Mouse (Mus musculus) lung, embryonic 14.5 days (tissue): ENCODE data around the gene Iqch. TPM values are rescaled to one million over a fixed set of nuclear protein-coding genes. Genes with fewer than 3 reads are reported as not detected.
A peak's percentile ranks its signal among the peaks of the same experiment; 100 is the strongest.

Experiments
- ATAC-seq: fragments of 200-750 bp; cut with Nextera tagmentation; 2 replicates; pipeline ENCODE4 v1.8.0; 2017; ENCODE audit warnings: mild to moderate bottlenecking, moderate TSS enrichment, moderate library complexity; ENCODE audit not compliant: insufficient read depth
- DNase-seq: peaks from one replicate; pipeline ENCODE4 v3.0.0-alpha.2; 2015
- H3K27ac ChIP-seq: fragments of 300-500 bp; sonication (generic); 2 replicates; pipeline ENCODE4 v1.5.1; 2014; ENCODE audit warnings: low read depth, mild to moderate bottlenecking, moderate library complexity
- H3K27me3 ChIP-seq: fragments of 300-500 bp; sonication (generic); 2 replicates; pipeline ENCODE4 v1.6.1; 2014; ENCODE audit warnings: low read length, control low read depth; ENCODE audit not compliant: insufficient read depth
- H3K36me3 ChIP-seq: fragments of 300-500 bp; sonication (generic); 2 replicates; pipeline ENCODE4 v1.6.1; 2014; ENCODE audit warnings: control low read depth; ENCODE audit not compliant: insufficient read depth
- H3K4me1 ChIP-seq: fragments of 300-500 bp; sonication (generic); 2 replicates; pipeline ENCODE4 v1.6.1; 2014; ENCODE audit warnings: antibody characterized with exemption, control low read depth; ENCODE audit not compliant: insufficient read depth
- H3K4me2 ChIP-seq: fragments of 300-500 bp; sonication (generic); 2 replicates; pipeline ENCODE4 v1.6.1; 2014; ENCODE audit warnings: mild to moderate bottlenecking
- H3K4me3 ChIP-seq: fragments of 300-500 bp; sonication (generic); 2 replicates; pipeline ENCODE4 v1.5.1; 2014; ENCODE audit warnings: low read depth, low read length
- H3K9ac ChIP-seq: fragments of 300-500 bp; sonication (generic); 2 replicates; pipeline ENCODE4 v1.6.1; 2014
- H3K9me3 ChIP-seq: fragments of 300-500 bp; sonication (generic); 2 replicates; pipeline ENCODE4 v1.6.1; 2016; ENCODE audit warnings: low read depth, low read length, control low read depth
- CTCF ChIP-seq: IDR thresholded peaks from 2 replicates; pipeline ENCODE4 v1.5.1; 2016; ENCODE audit warnings: antibody characterized with exemption, low read depth
- WGBS: fragments of 180-500 bp; shearing (Covaris S2); extraction: QIAGEN DNeasy Blood & Tissue Kit; methylation state at CpG from one replicate; pipeline ENCODE4 v1.1.7; 2014; 5-methylcytosine and 5-hydroxymethylcytosine counted together
- polyA plus RNA-seq: library from polyadenylated mRNA; unstranded; fragments of >200 nt; fragmentation: Nextera tagmentation; extraction: Ambion mirVana; gene quantifications from 2 replicates; pipeline ENCODE4 v1.2.1, GENCODE M21; 2014

Iqch gene
- polyA plus RNA-seq, 1 experiment from 2014 or later = 0.05 TPM

DNA sequence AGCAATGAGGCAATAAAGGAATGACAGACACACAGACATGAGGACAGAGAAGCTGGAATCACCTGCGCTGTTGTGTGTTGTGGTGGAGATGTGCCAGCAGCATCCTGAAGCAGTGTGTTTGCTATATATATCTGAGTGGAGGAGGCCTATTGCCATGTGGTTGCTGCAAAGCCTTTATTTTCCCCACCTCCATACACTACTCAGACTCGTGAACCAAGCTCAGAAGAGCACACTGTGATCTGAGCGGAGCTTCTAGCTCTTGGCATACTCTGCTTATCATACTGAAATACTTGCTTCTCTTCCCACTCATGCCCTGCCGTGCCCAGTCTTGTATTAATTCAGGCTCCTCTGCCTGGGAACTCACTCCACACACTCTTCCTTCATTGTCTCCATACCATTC is 20.5 kb downstream of the Iqch start:
- DNase-seq = no peak

GRCm38 (mm10) chr9:63580046-63580445 is 22.2 kb downstream of the Iqch start:
- Histone ChIP-seq H3K4me3 (no peak overlapping the region), H3K27me3 (no peaks in the 10 kb centered on the region), H3K9me3 (no peaks in the 10 kb centered on the region), H3K27ac (no peak overlapping the region), H3K4me1 (no peaks in the 10 kb centered on the region), H3K9ac (no peak overlapping the region), H3K36me3 (no peaks in the 10 kb centered on the region), H3K4me2 (no peak overlapping the region)
- no peak for ATAC-seq
- 67% methylated on average over 2 of the region's 2 CpGs for WGBS
- TF ChIP-seq CTCF = no peak
- no peak for DNase-seq

More for the DNA sequence above, 20.5 kb downstream of the Iqch start:
- Histone ChIP-seq H3K4me1 (no peaks in the 10 kb centered on the region), H3K4me3 (no peak overlapping the region), H3K27me3 (no peaks in the 10 kb centered on the region), H3K9me3 (0 out of 2 replicates have a peak, but pooled peaks cover 3% of the 10 kb centered on the region), H3K36me3 (no peaks in the 10 kb centered on the region), H3K27ac (no peak overlapping the region), H3K9ac (no peak overlapping the region), H3K4me2 (no peak overlapping the region)
- TF ChIP-seq CTCF = no peak
- WGBS = 74% methylated on average over 4 of the region's 4 CpGs
- ATAC-seq = no peak

- no peaks in the 10 kb centered on the region for H3K27me3 ChIP-seq
- TF ChIP-seq CTCF = peak; percentile 22
- WGBS = 83% methylated on average over 5 of the region's 5 CpGs
- no peak overlapping the region for H3K4me2 ChIP-seq
- H3K27ac ChIP-seq = no peak overlapping the region
- H3K4me1 ChIP-seq = no peaks in the 10 kb centered on the region
- no peak overlapping the region for H3K9ac ChIP-seq
- DNase-seq = no peak
- no peaks in the 10 kb centered on the region for H3K9me3 ChIP-seq
- H3K4me3 ChIP-seq = no peak overlapping the region
- no peaks in the 10 kb centered on the region for H3K36me3 ChIP-seq
- ATAC-seq = no peak
These were observed 22.6 kb downstream of the Iqch start for GRCm38 (mm10) chr9:63579644-63580043.

DNA sequence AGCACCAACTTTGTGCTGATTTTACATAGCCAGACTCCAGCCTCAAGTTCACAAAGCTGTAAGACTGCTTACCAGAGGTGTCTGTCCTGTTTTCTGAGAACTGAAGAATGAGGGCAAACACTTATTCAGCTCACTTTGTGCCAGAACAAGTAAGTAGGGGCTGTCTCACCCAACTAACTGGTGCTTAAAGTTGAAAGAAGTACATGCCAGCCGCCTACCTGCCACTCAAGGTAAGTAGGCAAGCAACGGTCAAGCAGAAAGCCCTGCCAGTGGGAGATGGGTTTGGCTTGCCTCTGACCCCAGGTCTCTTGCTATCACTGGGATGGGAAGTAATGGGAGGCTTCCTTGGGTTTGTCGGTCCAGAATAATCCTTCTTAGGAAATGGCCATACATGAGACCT is 24.8 kb downstream of the Iqch start:
- no peaks in the 10 kb centered on the region for H3K27me3 ChIP-seq
- H3K9ac ChIP-seq = no peak overlapping the region
- no peak overlapping the region for H3K27ac ChIP-seq
- H3K36me3 ChIP-seq = no peaks in the 10 kb centered on the region
- no peak overlapping the region for H3K4me2 ChIP-seq
- 59% methylated on average over 3 of the region's 3 CpGs for WGBS
- no peaks in the 10 kb centered on the region for H3K9me3 ChIP-seq
- no peak overlapping the region for H3K4me3 ChIP-seq
- ATAC-seq = no peak
- 0 out of 2 replicates have a peak, but pooled peaks have one; percentile 11 for TF ChIP-seq CTCF
- H3K4me1 ChIP-seq = no peaks in the 10 kb centered on the region
- peak; percentile 38 for DNase-seq

- Histone ChIP-seq H3K4me2 (no peak overlapping the region), H3K9me3 (no peaks in the 10 kb centered on the region), H3K36me3 (no peaks in the 10 kb centered on the region), H3K9ac (no peak overlapping the region), H3K27me3 (no peaks in the 10 kb centered on the region), H3K4me1 (peaks cover 5% of the 10 kb centered on the region; the same call in 1 of the 2 replicates), H3K4me3 (no peak overlapping the region), H3K27ac (no peak overlapping the region)
- WGBS = 71% methylated on average over 7 of the region's 7 CpGs
- no peak for DNase-seq
- ATAC-seq = no peak
- TF ChIP-seq CTCF = no peak
These were observed 29.4 kb downstream of the Iqch start for GRCm38 (mm10) chr9:63572874-63573273.

GRCm38 (mm10) chr9:63571895-63572294 is 30.4 kb downstream of the Iqch start:
- Histone ChIP-seq H3K9ac (no peak overlapping the region), H3K27ac (no peak overlapping the region), H3K36me3 (no peaks in the 10 kb centered on the region), H3K4me3 (no peak overlapping the region), H3K27me3 (no peaks in the 10 kb centered on the region), H3K4me2 (no peak overlapping the region), H3K9me3 (no peaks in the 10 kb centered on the region), H3K4me1 (peaks cover 5% of the 10 kb centered on the region; the same call in 1 of the 2 replicates)
- 30% methylated on average over 6 of the region's 6 CpGs for WGBS
- TF ChIP-seq CTCF = no peak
- DNase-seq = no peak
- no peak for ATAC-seq

DNA sequence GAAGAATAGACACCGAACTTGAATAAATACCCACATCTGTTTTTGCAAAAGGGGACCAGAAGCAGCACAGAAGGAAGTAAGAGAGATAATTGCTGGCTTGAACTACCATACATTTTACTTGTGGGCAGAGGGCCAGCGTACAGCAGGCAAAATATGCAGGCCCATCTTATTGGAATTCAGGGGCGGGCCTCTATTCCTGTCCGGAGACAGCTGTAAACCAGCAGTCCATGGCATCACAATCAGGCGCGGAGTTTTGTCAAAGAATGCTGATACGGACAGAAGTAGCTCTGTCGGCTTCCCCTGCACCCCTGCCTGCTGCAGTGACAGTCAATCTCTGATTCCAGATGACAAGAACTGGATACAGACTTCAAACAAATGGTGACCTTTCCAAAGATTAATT is 33.5 kb downstream of the Iqch start:
- Histone ChIP-seq H3K9me3 (no peaks in the 10 kb centered on the region), H3K4me1 (peaks cover 5% of the 10 kb centered on the region; the same call in 1 of the 2 replicates), H3K4me3 (no peak overlapping the region), H3K4me2 (peak overlapping the region; percentile 34), H3K27me3 (no peaks in the 10 kb centered on the region), H3K9ac (no peak overlapping the region), H3K36me3 (no peaks in the 10 kb centered on the region), H3K27ac (no peak overlapping the region)
- DNase-seq (peak; percentile 88), ATAC-seq (peak; percentile 56; the same call in 1 of the 2 replicates)
- TF ChIP-seq CTCF = no peak
- 15% methylated on average over 8 of the region's 8 CpGs for WGBS
